Mouse (Mus musculus): ENCODE measurements at regions not wholly inside any gene's neighbourhood (a gene's known extent, or its start where the extent isn't known, plus 50 kb on each side); places are given as distances from the start of the nearest gene placed in this dataset.

- TF ChIP-seq POLR2A (IDR thresholded peaks at IDR 0.05; ENCODE audit: extremely low read depth, insufficient read depth, low read length) (no peak), CTCF (IDR thresholded peaks at IDR 0.05; ENCODE audit: extremely low read depth, insufficient read depth, low read length) (no peak)
Observed at GRCm38 (mm10) chr6:100479455-100479854, 191.5 kb downstream of the Shq1 start.

All from cortical plate, adult 2 months (tissue).